Mouse (Mus musculus): ENCODE results near the gene Ghrhr. TPM values are rescaled to one million over a fixed set of nuclear protein-coding genes. Genes with fewer than 3 reads are reported as not detected.

Ghrhr gene
- polyA plus RNA-seq, 1 experiment: not detected

GRCm38 (mm10) chr6:55362663-55363062 lies 13.4 kb upstream of the Ghrhr start:
- TF ChIP-seq CTCF (IDR thresholded peaks at IDR 0.05; ENCODE audit: borderline replicate concordance, insufficient read depth, low read length) (no peak), POLR2A (IDR thresholded peaks at IDR 0.05; ENCODE audit: low read depth, low read length) (no peak)

DNA sequence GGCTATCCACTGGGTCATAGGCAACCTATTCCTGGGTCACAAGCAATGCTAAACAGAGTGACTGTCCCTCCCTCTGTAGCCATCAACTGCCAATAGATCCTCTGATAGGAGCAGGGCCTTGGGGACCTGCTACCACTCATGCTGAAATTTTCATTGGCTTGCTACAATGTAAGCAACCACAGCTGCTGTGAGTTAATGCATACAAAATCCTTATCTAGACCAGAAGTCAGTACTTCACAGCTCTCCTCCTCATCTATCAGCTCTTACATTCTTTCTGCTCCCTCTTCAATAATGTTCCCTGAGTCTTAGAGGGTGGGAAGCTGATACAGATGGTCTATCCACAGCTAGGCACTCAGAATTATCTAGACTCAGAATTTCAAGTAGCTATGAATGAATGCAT lies 9.0 kb upstream of the Ghrhr start:
- Histone ChIP-seq H3K27ac (ENCODE audit: insufficient read depth, low read length) (no peak overlapping the region), H3K4me3 (ENCODE audit: insufficient read depth, low read length) (no peak overlapping the region), H3K4me1 (ENCODE audit: control insufficient read depth, insufficient read depth, low read length) (no peaks in the 10 kb centered on the region)
- TF ChIP-seq POLR2A (IDR thresholded peaks at IDR 0.05; ENCODE audit: low read depth, low read length) (no peak), CTCF (IDR thresholded peaks at IDR 0.05; ENCODE audit: borderline replicate concordance, insufficient read depth, low read length) (no peak)

More at GRCm38 (mm10) chr6:55362663-55363062, 13.4 kb upstream of the Ghrhr start:
- Histone ChIP-seq H3K4me3 (ENCODE audit: insufficient read depth, low read length) (no peak overlapping the region), H3K27ac (ENCODE audit: insufficient read depth, low read length) (no peak overlapping the region), H3K4me1 (ENCODE audit: control insufficient read depth, insufficient read depth, low read length) (no peaks in the 10 kb centered on the region)

DNA sequence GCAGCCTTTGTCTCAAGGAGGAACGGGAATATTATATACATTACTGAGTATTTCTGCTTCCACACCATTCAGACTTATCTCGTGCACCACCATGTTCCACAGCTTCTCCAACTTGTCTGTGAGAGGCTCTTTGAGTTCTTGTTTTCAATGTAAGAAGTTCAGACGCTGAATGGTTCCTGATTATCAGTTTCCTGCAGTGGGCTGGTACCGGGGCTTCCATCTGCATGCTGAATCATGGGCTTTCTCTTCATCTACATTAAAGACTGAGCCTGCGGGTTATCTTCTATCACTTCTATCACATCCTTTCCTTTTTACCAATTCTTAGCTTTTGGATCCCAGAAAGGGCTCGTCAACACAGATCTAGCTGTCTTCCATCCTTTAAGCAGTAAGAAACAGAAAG lies 5.3 kb upstream of the Ghrhr start:
- no peak for TF ChIP-seq CTCF (IDR thresholded peaks at IDR 0.05; ENCODE audit: borderline replicate concordance, insufficient read depth, low read length)
- TF ChIP-seq POLR2A (IDR thresholded peaks at IDR 0.05; ENCODE audit: low read depth, low read length): no peak
- no peak overlapping the region for H3K27ac ChIP-seq (ENCODE audit: insufficient read depth, low read length)
- H3K4me1 ChIP-seq (ENCODE audit: control insufficient read depth, insufficient read depth, low read length): no peaks in the 10 kb centered on the region
- H3K4me3 ChIP-seq (ENCODE audit: insufficient read depth, low read length): no peak overlapping the region

GRCm38 (mm10) chr6:55376511-55376910 lies 416 bp downstream of the Ghrhr start:
- TF ChIP-seq POLR2A (IDR thresholded peaks at IDR 0.05; ENCODE audit: low read depth, low read length) (no peak), CTCF (IDR thresholded peaks at IDR 0.05; ENCODE audit: borderline replicate concordance, insufficient read depth, low read length) (no peak)
- H3K27ac ChIP-seq (ENCODE audit: insufficient read depth, low read length): no peak overlapping the region
- no peaks in the 10 kb centered on the region for H3K4me1 ChIP-seq (ENCODE audit: control insufficient read depth, insufficient read depth, low read length)
- H3K4me3 ChIP-seq (ENCODE audit: insufficient read depth, low read length): no peak overlapping the region

DNA sequence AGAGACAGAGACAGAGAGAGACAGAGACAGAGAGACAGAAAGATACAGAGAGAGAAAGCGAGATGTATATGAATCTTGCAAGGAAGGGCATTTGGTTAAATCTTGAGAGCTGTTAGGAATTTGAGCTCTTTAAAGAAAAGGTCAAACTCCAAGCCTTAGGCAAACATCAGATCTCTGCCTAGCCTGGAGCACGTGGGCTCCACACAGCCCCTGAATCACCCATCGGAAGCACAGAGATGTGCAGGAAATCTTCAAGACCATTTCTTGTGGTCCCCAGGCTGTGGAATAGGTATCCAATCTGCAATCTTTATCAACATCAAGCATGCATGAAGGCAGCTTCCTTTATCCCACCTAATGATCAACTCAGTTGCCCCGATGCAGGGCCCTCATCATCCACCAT lies 1.4 kb downstream of the Ghrhr start:
- no peak overlapping the region for H3K27ac ChIP-seq (ENCODE audit: insufficient read depth, low read length)
- no peak overlapping the region for H3K4me3 ChIP-seq (ENCODE audit: insufficient read depth, low read length)
- no peaks in the 10 kb centered on the region for H3K4me1 ChIP-seq (ENCODE audit: control insufficient read depth, insufficient read depth, low read length)
- TF ChIP-seq CTCF (IDR thresholded peaks at IDR 0.05; ENCODE audit: borderline replicate concordance, insufficient read depth, low read length) (no peak), POLR2A (IDR thresholded peaks at IDR 0.05; ENCODE audit: low read depth, low read length) (no peak)

- Histone ChIP-seq H3K27ac (ENCODE audit: insufficient read depth, low read length) (no peak overlapping the region), H3K4me1 (ENCODE audit: control insufficient read depth, insufficient read depth, low read length) (no peaks in the 10 kb centered on the region), H3K4me3 (ENCODE audit: insufficient read depth, low read length) (no peak overlapping the region)
- TF ChIP-seq CTCF (IDR thresholded peaks at IDR 0.05; ENCODE audit: borderline replicate concordance, insufficient read depth, low read length): peak; percentile 37; the same call in 1 of the 2 replicates
- no peak for TF ChIP-seq POLR2A (IDR thresholded peaks at IDR 0.05; ENCODE audit: low read depth, low read length)
These were observed 3.7 kb downstream of the Ghrhr start for GRCm38 (mm10) chr6:55379641-55380335.

DNA sequence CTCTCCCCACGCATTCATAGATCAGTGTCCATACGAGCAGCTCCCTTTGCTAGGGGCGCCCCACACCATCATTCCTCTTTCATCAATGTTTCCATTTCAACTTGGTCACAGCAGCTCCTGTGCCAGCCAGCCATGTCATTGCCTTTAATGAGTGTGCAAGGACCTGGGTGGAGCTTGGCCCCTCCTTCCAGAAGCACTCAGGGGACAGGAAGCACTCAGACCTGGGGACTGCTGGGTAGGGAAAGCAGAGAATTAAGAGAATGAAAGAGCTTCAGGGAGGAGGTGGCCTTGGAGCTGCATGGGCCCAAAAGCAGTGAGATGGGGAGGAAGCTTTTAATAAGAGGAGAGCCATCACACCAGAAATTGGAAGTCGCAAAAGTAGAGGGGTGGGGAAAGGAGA lies 5.9 kb downstream of the Ghrhr start:
- Histone ChIP-seq H3K27ac (ENCODE audit: insufficient read depth, low read length) (no peak overlapping the region), H3K4me1 (ENCODE audit: control insufficient read depth, insufficient read depth, low read length) (no peaks in the 10 kb centered on the region), H3K4me3 (ENCODE audit: insufficient read depth, low read length) (no peak overlapping the region)
- TF ChIP-seq CTCF (IDR thresholded peaks at IDR 0.05; ENCODE audit: borderline replicate concordance, insufficient read depth, low read length): no peak
- no peak for TF ChIP-seq POLR2A (IDR thresholded peaks at IDR 0.05; ENCODE audit: low read depth, low read length)

GRCm38 (mm10) chr6:55383897-55384296 lies 7.8 kb downstream of the Ghrhr start:
- Histone ChIP-seq H3K4me3 (ENCODE audit: insufficient read depth, low read length) (no peak overlapping the region), H3K27ac (ENCODE audit: insufficient read depth, low read length) (no peak overlapping the region), H3K4me1 (ENCODE audit: control insufficient read depth, insufficient read depth, low read length) (no peaks in the 10 kb centered on the region)
- no peak for TF ChIP-seq POLR2A (IDR thresholded peaks at IDR 0.05; ENCODE audit: low read depth, low read length)
- TF ChIP-seq CTCF (IDR thresholded peaks at IDR 0.05; ENCODE audit: borderline replicate concordance, insufficient read depth, low read length): peak; percentile 24; the same call in 1 of the 2 replicates

DNA sequence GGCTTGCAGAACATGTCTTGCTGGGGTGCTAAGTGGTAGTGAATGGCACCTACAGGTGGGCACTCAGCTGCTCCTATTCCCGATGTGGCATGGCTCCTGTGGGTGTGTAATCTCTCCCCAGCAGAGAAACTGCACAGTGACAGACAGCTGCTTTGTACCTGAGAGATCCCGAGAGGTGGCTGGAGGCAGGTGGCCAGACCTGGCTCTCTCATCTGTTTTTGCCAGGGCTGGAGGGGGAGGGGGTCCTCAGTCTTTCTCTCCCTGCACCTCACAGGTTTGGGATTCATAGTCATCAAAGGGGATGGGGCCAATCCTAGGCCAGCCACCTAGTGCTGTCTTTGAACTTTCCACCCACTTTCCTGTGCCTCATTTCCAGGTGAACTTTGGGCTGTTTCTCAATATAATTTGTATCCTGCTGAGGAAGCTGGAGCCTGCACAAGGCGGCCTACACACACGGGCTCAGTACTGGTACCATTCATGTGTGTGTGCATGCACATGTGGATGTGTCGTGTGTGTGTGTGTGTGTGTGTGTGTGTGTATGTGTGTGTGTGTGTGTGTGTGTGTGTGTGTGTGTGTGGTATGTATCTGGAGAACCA lies 8.4 kb downstream of the Ghrhr start:
- TF ChIP-seq CTCF (IDR thresholded peaks at IDR 0.05; ENCODE audit: borderline replicate concordance, insufficient read depth, low read length): no peak
- TF ChIP-seq POLR2A (IDR thresholded peaks at IDR 0.05; ENCODE audit: low read depth, low read length): no peak
- Histone ChIP-seq H3K27ac (ENCODE audit: insufficient read depth, low read length) (no peak overlapping the region), H3K4me3 (ENCODE audit: insufficient read depth, low read length) (no peak overlapping the region), H3K4me1 (ENCODE audit: control insufficient read depth, insufficient read depth, low read length) (no peaks in the 10 kb centered on the region)

DNA sequence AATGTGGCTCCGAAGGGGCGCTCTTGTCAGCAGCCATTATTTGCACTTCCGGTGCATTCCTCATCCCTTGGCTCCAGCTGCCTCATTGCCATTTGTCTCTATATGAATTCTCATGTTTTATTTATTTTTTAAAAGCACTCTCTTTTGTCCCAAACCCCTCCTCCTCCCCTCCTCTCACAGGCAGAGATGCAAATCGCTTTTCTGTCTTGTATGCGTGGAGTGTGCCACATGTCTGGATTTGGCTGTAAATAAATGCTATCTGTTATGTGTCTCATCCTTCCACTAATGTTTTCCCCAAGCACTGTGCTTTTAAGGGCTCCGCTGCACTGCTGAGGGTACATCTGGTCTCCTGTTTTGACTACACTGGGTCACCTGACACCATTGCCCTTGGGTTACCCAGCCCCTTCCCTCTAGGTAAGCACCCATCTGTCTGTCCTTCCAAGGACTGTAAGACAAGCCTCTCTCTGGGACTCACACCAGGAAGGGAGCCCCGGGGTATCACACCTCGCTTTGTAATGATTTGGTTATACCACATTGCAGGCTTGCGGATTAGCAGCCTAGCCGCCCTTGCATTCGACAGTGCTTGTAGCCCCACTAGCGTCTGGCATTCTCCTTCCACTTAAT lies 12.6 kb downstream of the Ghrhr start:
- H3K4me3 ChIP-seq (ENCODE audit: insufficient read depth, low read length): no peak overlapping the region
- H3K27ac ChIP-seq (ENCODE audit: insufficient read depth, low read length): no peak overlapping the region
- no peaks in the 10 kb centered on the region for H3K4me1 ChIP-seq (ENCODE audit: control insufficient read depth, insufficient read depth, low read length)
- TF ChIP-seq POLR2A (IDR thresholded peaks at IDR 0.05; ENCODE audit: low read depth, low read length) (no peak), CTCF (IDR thresholded peaks at IDR 0.05; ENCODE audit: borderline replicate concordance, insufficient read depth, low read length) (no peak)

Measured in embryonic fibroblast, embryonic 13.5 days (primary cell).